In genomic region chr4:76766429-76766828, GRCm38 (mm10) we compare ENCODE assay signal across 18 mouse cellular contexts.
"Had no signal": no experiment of that assay in that cellular context is flagged by ENCODE, and none has a peak within 500 bp of the region (broad histone marks: within the 10 kb centered on the region; RNA-seq: fewer than 3 reads in every experiment).

No protein-coding gene starts in this region.

- H3K27ac ChIP-seq: liver, embryonic 14.5 days; macrophage; midbrain, embryonic 12.5 days; neural tube, embryonic 13.5 days; neural tube, embryonic 15.5 days had no signal

- DNase-seq: lung, adult 18-20 months; lung, embryonic 14.5 days; lung, postnatal 10 days; midbrain, embryonic 14.5 days; retina, postnatal 1 day; right cerebral cortex, adult 18-20 months; right cerebral cortex, postnatal 25 days; right cerebral cortex, postnatal 4 days; spleen, adult 18-20 months; thymus, adult 18-20 months; thymus, postnatal 14 days; thymus, postnatal 36 days had no signal

- H3K36me3 ChIP-seq: midbrain, embryonic 12.5 days; neural tube, embryonic 13.5 days; neural tube, embryonic 15.5 days had no signal

- H3K9ac ChIP-seq: liver, embryonic 14.5 days; lung, embryonic 14.5 days; midbrain, embryonic 12.5 days; neural tube, embryonic 13.5 days; neural tube, embryonic 15.5 days had no signal

- H3K9me3 ChIP-seq: megakaryocyte, embryonic 14.5 days; midbrain, embryonic 12.5 days; neural tube, embryonic 13.5 days; neural tube, embryonic 15.5 days had no signal

- H3K4me1 ChIP-seq: megakaryocyte, embryonic 14.5 days; midbrain, embryonic 12.5 days; neural tube, embryonic 13.5 days; neural tube, embryonic 15.5 days had no signal

- H3K4me3 ChIP-seq: megakaryocyte, embryonic 14.5 days; midbrain, embryonic 12.5 days; neural tube, embryonic 13.5 days; neural tube, embryonic 15.5 days had no signal

- H3K4me2 ChIP-seq: lung, embryonic 14.5 days; midbrain, embryonic 12.5 days; neural tube, embryonic 13.5 days; neural tube, embryonic 15.5 days had no signal

- H3K27me3 ChIP-seq: megakaryocyte, embryonic 14.5 days; midbrain, embryonic 12.5 days; neural tube, embryonic 13.5 days; neural tube, embryonic 15.5 days had no signal
